Comparison of ENCODE assay signal across 8 mouse cellular contexts in the genomic region with DNA sequence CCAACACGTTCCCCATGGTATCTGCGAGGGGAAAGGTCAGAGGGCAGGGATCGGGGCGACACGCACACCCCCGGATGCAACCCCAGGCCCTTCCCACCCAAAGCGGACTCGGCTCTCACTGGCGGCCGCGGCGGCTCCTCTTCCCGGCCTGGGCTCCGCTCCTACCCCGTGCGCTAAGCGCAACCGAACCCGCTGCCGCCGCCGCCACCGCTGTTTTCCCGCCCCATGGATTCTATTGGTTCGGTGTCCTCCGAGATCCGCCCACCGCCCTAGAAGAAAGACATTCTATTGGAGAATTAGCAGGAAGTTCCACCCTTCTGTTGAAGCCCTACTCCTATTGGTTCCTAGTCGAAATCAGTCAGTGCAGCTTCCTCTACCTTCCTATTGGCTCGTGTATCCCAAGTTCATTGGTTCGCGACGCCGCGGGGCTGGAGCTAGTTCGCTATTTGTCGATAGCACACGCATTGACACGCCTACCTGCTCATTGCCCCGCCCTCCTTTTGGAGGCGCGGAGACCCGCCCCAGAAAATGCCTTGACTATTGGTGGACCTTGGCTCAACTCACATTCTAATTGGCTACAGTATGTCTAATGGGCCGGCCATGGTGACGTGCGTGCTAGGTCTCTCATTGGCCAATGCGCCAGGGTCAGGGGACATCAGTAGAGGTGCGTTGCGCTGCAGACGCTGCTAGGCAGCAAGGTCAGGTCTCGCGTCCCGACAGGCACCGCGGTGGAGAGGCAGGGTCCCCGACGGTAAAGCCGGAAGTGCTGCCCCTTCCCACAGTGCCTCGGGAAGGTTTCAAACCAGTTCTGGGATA. TPM values are rescaled to one million over a fixed set of nuclear protein-coding genes. Genes with fewer than 3 reads are reported as not detected.
A peak's percentile ranks its signal among the peaks of the same experiment; 100 is the strongest.
DNase-seq lines count a peak whose midpoint lies in the region; ATAC-seq and TF ChIP-seq lines count a peak whose summit lies in the region.

A gene (minus strand): TSS at position 200 of the 816 bp plus-strand sequence.

- peak; percentile 50; the same call in 1 of the 2 replicates for TF ChIP-seq EP300 in lung, postnatal 0 days (IDR thresholded peaks at IDR 0.05)

- peaks cover 23% of the 10 kb centered on the region for H3K4me1 ChIP-seq in hindbrain, embryonic 10.5 days (replicated peaks)
- no peaks in the 10 kb centered on the region for H3K4me1 ChIP-seq in lung, postnatal 0 days (ENCODE audit: insufficient read depth, low read depth, low read length)

- peak within 1 kb of the TSS; percentile 94 for H3K4me2 ChIP-seq in lung, postnatal 0 days (replicated peaks; ENCODE audit: low read depth, low read length)

- peaks cover 1% of the 10 kb centered on the region; the same call in 1 of the 2 replicates for H3K9me3 ChIP-seq in hindbrain, embryonic 10.5 days
- H3K9me3 ChIP-seq in lung, postnatal 0 days (ENCODE audit: low read length): no peaks in the 10 kb centered on the region

- no peak for TF ChIP-seq CTCF in lung, postnatal 0 days (IDR thresholded peaks at IDR 0.05)

- under 1% methylated on average over 59 of the region's 59 CpGs for WGBS in hindbrain, embryonic 10.5 days
- WGBS in lung, postnatal 0 days: under 1% methylated on average over 53 of the region's 59 CpGs

- ATAC-seq in frontal cortex, adult (ENCODE audit: low TSS enrichment): peak; percentile 93
- peak; percentile 98 for ATAC-seq in lung, postnatal 0 days

- peaks cover 65% of the 10 kb centered on the region for H3K36me3 ChIP-seq in hindbrain, embryonic 10.5 days
- H3K36me3 ChIP-seq in lung, postnatal 0 days (ENCODE audit: insufficient read depth, low read length): peaks cover 10% of the 10 kb centered on the region; the same call in 1 of the 2 replicates

- H3K4me3 ChIP-seq in hindbrain, embryonic 10.5 days: peak within 1 kb of the TSS; percentile 100
- H3K4me3 ChIP-seq in lung, postnatal 0 days (ENCODE audit: low read depth, low read length): peak within 1 kb of the TSS; percentile 87

- peak; percentile 93 for DNase-seq in MN1 (ENCODE audit: low spot score)
- DNase-seq in cerebellum, adult 9-10 months: peak; percentile 100
- peak; percentile 99 for DNase-seq in hindbrain, embryonic 10.5 days (ENCODE audit: low spot score)
- peak; percentile 100 for DNase-seq in layer of hippocampus, adult 9-11 months
- peak; percentile 100 for DNase-seq in lung, postnatal 0 days (ENCODE audit: low spot score)
- DNase-seq in ovary, postnatal 14 days (ENCODE audit: low spot score): peak; percentile 91
- DNase-seq in thymus, postnatal 14 days: peak; percentile 98

- peak within 1 kb of the TSS; percentile 87 for H3K9ac ChIP-seq in lung, postnatal 0 days (replicated peaks; ENCODE audit: low read depth)

- H3K27ac ChIP-seq in hindbrain, embryonic 10.5 days: peak within 1 kb of the TSS; percentile 90
- peak within 1 kb of the TSS; percentile 83 for H3K27ac ChIP-seq in lung, postnatal 0 days (ENCODE audit: low read length)

- no peaks in the 10 kb centered on the region for H3K27me3 ChIP-seq in hindbrain, embryonic 10.5 days (ENCODE audit: insufficient read depth, poor library complexity, severe bottlenecking)
- no peaks in the 10 kb centered on the region for H3K27me3 ChIP-seq in lung, postnatal 0 days (replicated peaks; ENCODE audit: insufficient read depth, low read length)

RNA-seq across cellular contexts. Expression of the gene that starts here (rescaled TPM):
- 209 and 211 TPM in 2 replicates for polyA plus RNA-seq in hindbrain, embryonic 10.5 days (2016; fragmentation: Nextera tagmentation; extraction: Ambion mirVana)
- polyA plus RNA-seq in lung, postnatal 0 days (2015; fragmentation: Nextera tagmentation; extraction: Ambion mirVana): 60.8 and 62.4 TPM in 2 replicates

Comparison
In these comparisons a context has a peak if more than half of its experiments do, and no peak if none do; other contexts are left out.
1. Peak in every context shown above with its lines: DNase-seq, ATAC-seq, H3K4me3 ChIP-seq and H3K27ac ChIP-seq.